Mouse (Mus musculus) limb, embryonic 12.5 days (tissue): ENCODE measurements around the gene Myh14. TPM values are rescaled to one million over a fixed set of nuclear protein-coding genes. Genes with fewer than 3 reads are reported as not detected.

Experiments used
- ATAC-seq: fragments of 200-750 bp; cut with Nextera tagmentation; 2 replicates; pipeline ENCODE4 v1.8.0; 2017; ENCODE audit warnings: low read depth, moderate TSS enrichment; ENCODE audit not compliant: insufficient number of reproducible peaks, insufficient read depth, low FRiP score, low TSS enrichment
- H3K27ac ChIP-seq: fragments of 300-500 bp; sonication (generic); 2 replicates; pipeline ENCODE4 v1.5.1; 2016; ENCODE audit warnings: mild to moderate bottlenecking, moderate library complexity
- H3K27me3 ChIP-seq: fragments of 300-500 bp; sonication (generic); 2 replicates; pipeline ENCODE4 v1.6.1; 2016; ENCODE audit warnings: mild to moderate bottlenecking, moderate library complexity
- H3K36me3 ChIP-seq: fragments of 300-500 bp; sonication (generic); 2 replicates; pipeline ENCODE4 v1.6.1; 2016; ENCODE audit warnings: mild to moderate bottlenecking, moderate library complexity
- H3K4me1 ChIP-seq: fragments of 300-500 bp; sonication (generic); replicated peaks from 2 replicates; pipeline ENCODE4 v1.6.1; 2016
- H3K4me2 ChIP-seq: fragments of 300-500 bp; sonication (generic); 2 replicates; pipeline ENCODE4 v1.6.1; 2016; ENCODE audit warnings: mild to moderate bottlenecking, moderate library complexity
- H3K4me3 ChIP-seq: fragments of 300-500 bp; sonication (generic); replicated peaks from 2 replicates; pipeline ENCODE4 v1.5.1; 2016; ENCODE audit warnings: mild to moderate bottlenecking
- H3K9ac ChIP-seq: fragments of 300-500 bp; sonication (generic); replicated peaks from 2 replicates; pipeline ENCODE4 v1.6.1; 2016; ENCODE audit warnings: mild to moderate bottlenecking, moderate library complexity
- H3K9me3 ChIP-seq: fragments of 300-500 bp; sonication (generic); 2 replicates; pipeline ENCODE4 v1.6.1; 2016; ENCODE audit warnings: mild to moderate bottlenecking, moderate library complexity
- WGBS: fragments of 180-500 bp; shearing (Covaris S2); methylation state at CpG from one replicate; pipeline ENCODE4 v1.1.7; 2016; 5-methylcytosine and 5-hydroxymethylcytosine counted together
- polyA plus RNA-seq: library from polyadenylated mRNA; unstranded; fragments of >200 nt; fragmentation: Nextera tagmentation; extraction: Ambion mirVana; gene quantifications from 2 replicates; pipeline ENCODE4 v1.2.1, GENCODE M21; 2016

The Myh14 gene
- polyA plus RNA-seq, 1 experiment from 2014 or later, result 3.2 TPM

GRCm38 (mm10) chr7:44672193-44672592, 1.6 kb upstream of the Myh14 start:
- ATAC-seq, result no peak
- 75% methylated on average over 5 of the region's 5 CpGs for WGBS
- 0 out of 2 replicates have a peak, but pooled peaks cover 3% of the 10 kb centered on the region for H3K9me3 ChIP-seq
- no peak overlapping the region for H3K27ac ChIP-seq
- H3K4me2 ChIP-seq, result no peak overlapping the region
- H3K4me1 ChIP-seq, result peaks cover 17% of the 10 kb centered on the region; the same call in 1 of the 2 replicates
- H3K36me3 ChIP-seq, result no peaks in the 10 kb centered on the region
- H3K27me3 ChIP-seq, result peaks cover 47% of the 10 kb centered on the region
- no peak overlapping the region for H3K9ac ChIP-seq
- no peak overlapping the region for H3K4me3 ChIP-seq

DNA sequence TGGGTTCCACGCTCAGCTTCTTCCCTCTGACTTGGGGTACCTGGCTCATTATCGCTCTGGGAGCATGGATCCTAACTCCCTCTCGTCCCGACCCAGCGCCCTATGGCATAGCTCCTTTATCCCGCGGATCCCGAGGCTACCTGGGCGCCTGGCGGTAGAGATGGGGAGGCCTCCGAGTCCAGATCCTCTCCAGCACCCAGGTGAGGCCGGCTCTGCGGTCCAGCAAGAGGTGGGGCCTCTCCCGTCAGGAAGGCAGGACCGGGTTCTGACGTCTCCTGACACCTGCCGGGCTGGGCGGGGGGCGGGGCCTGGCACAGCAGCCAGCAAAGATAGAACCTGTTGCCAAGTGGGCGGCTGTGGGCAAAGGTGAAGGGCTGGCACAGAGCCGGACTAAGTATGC, 1.5 kb downstream of the Myh14 start:
- peaks cover 9% of the 10 kb centered on the region; the same call in 1 of the 2 replicates for H3K9me3 ChIP-seq
- peaks cover 17% of the 10 kb centered on the region; the same call in 1 of the 2 replicates for H3K4me1 ChIP-seq
- no peak overlapping the region for H3K27ac ChIP-seq
- peaks cover 50% of the 10 kb centered on the region for H3K27me3 ChIP-seq
- H3K9ac ChIP-seq, result no peak overlapping the region
- no peak for ATAC-seq
- H3K36me3 ChIP-seq, result no peaks in the 10 kb centered on the region
- no peak overlapping the region for H3K4me3 ChIP-seq
- WGBS, result 15% methylated on average over 21 of the region's 21 CpGs
- no peak overlapping the region for H3K4me2 ChIP-seq

GRCm38 (mm10) chr7:44667996-44668738, 2.5 kb downstream of the Myh14 start:
- WGBS, result 60% methylated on average over 13 of the region's 13 CpGs
- H3K27ac ChIP-seq, result no peak overlapping the region

DNA sequence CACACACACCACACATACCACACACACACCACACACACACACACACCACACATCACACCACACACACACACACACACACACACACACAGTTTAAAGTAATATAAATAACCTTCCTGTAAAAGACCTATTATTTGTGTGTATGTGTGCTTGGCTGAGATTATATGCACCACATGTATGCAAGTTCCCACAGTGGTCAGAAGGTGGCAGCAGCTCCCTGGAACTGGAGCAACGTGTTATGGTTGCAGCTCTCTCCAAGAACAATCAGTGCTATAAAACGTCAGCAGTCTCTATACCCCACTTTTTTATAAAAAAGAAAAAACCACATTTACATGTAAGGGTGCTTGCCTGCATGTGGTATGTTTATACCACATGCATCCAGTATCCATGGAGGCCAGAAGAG, 4.2 kb downstream of the Myh14 start:
- Histone ChIP-seq H3K27ac (no peak overlapping the region), H3K4me3 (no peak overlapping the region), H3K27me3 (peaks cover 39% of the 10 kb centered on the region), H3K9me3 (peaks cover 9% of the 10 kb centered on the region; the same call in 1 of the 2 replicates), H3K4me1 (peaks cover 11% of the 10 kb centered on the region; the same call in 1 of the 2 replicates), H3K9ac (no peak overlapping the region), H3K36me3 (no peaks in the 10 kb centered on the region), H3K4me2 (no peak overlapping the region)
- no peak for ATAC-seq
- 79% methylated on average over 2 of the region's 2 CpGs for WGBS

More at GRCm38 (mm10) chr7:44667996-44668738, 2.5 kb downstream of the Myh14 start:
- Histone ChIP-seq H3K27me3 (peaks cover 50% of the 10 kb centered on the region), H3K9me3 (peaks cover 9% of the 10 kb centered on the region; the same call in 1 of the 2 replicates), H3K4me3 (no peak overlapping the region), H3K4me2 (no peak overlapping the region), H3K4me1 (peaks cover 17% of the 10 kb centered on the region; the same call in 1 of the 2 replicates), H3K36me3 (no peaks in the 10 kb centered on the region), H3K9ac (no peak overlapping the region)
- no peak for ATAC-seq

- Histone ChIP-seq H3K9ac (no peak overlapping the region), H3K27me3 (peaks cover 22% of the 10 kb centered on the region), H3K27ac (no peak overlapping the region), H3K4me1 (no peaks in the 10 kb centered on the region), H3K9me3 (peaks cover 5% of the 10 kb centered on the region; the same call in 1 of the 2 replicates), H3K36me3 (no peaks in the 10 kb centered on the region), H3K4me2 (no peak overlapping the region), H3K4me3 (no peak overlapping the region)
- no peak for ATAC-seq
- WGBS, result 35% methylated on average over 11 of the region's 11 CpGs
These were observed 5.9 kb downstream of the Myh14 start for GRCm38 (mm10) chr7:44664731-44665130.

DNA sequence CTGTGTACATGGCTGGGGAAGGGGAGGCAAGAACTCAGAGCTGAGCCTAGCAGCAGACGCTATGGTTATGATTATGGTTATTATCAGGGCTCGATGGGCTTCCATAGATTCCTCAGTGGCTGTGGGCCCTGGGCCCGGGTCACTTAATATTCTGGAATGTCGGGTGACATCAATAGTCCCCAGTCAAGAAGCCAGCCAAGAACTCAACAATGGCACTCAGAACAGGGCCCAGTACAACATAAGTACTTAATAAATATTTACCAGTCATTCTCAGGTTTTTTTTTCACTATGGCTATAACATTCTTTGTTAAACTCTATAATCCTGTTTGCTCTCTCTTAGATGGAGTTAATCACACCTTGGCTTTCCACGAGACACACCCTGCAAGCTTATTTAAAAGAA, 7.1 kb downstream of the Myh14 start:
- no peak overlapping the region for H3K4me2 ChIP-seq
- peaks cover 10% of the 10 kb centered on the region for H3K27me3 ChIP-seq
- H3K36me3 ChIP-seq, result no peaks in the 10 kb centered on the region
- no peak overlapping the region for H3K9ac ChIP-seq
- peaks cover 5% of the 10 kb centered on the region; the same call in 1 of the 2 replicates for H3K9me3 ChIP-seq
- no peak overlapping the region for H3K27ac ChIP-seq
- no peak for ATAC-seq
- H3K4me1 ChIP-seq, result no peaks in the 10 kb centered on the region
- 88% methylated on average over 5 of the region's 5 CpGs for WGBS
- no peak overlapping the region for H3K4me3 ChIP-seq

- Histone ChIP-seq H3K4me1 (no peaks in the 10 kb centered on the region), H3K9me3 (peaks cover 5% of the 10 kb centered on the region; the same call in 1 of the 2 replicates), H3K9ac (no peak overlapping the region), H3K4me3 (no peak overlapping the region), H3K4me2 (no peak overlapping the region), H3K27me3 (peaks cover 4% of the 10 kb centered on the region; the same call in 1 of the 2 replicates), H3K27ac (no peak overlapping the region), H3K36me3 (no peaks in the 10 kb centered on the region)
- 6% methylated on average over 3 of the region's 3 CpGs for WGBS
- no peak; the same call in 1 of the 2 replicates for ATAC-seq
These were observed 8.1 kb downstream of the Myh14 start for GRCm38 (mm10) chr7:44662569-44662968.

GRCm38 (mm10) chr7:44662168-44662567, 8.5 kb downstream of the Myh14 start:
- Histone ChIP-seq H3K27me3 (peaks cover 4% of the 10 kb centered on the region; the same call in 1 of the 2 replicates), H3K4me3 (no peak overlapping the region), H3K36me3 (no peaks in the 10 kb centered on the region), H3K9me3 (peaks cover 5% of the 10 kb centered on the region; the same call in 1 of the 2 replicates), H3K27ac (no peak overlapping the region), H3K4me1 (no peaks in the 10 kb centered on the region), H3K9ac (no peak overlapping the region), H3K4me2 (no peak overlapping the region)
- WGBS, result 10% methylated on average over 8 of the region's 8 CpGs
- ATAC-seq, result no peak

DNA sequence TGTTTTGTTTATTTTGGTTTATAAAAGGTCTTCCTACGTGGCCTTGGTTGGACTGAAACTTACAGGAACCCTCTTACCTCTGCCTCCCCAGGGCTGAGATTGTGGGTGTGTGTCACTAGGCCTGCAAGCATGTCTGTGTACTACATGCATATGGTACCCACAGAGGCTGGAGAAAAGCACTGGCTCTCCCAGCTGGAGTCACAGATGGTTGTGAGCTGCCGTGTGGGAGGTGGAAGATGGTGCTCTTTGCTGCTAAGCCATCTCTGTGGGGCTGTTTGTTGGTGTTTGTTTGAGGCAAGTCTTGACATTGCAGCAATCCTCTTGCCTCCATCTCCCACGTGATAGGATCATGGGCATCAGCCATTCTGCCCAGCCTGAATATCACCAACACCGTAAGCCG, 9.4 kb downstream of the Myh14 start:
- Histone ChIP-seq H3K9me3 (peaks cover under 1% of the 10 kb centered on the region; the same call in 1 of the 2 replicates), H3K27me3 (peaks cover 4% of the 10 kb centered on the region; the same call in 1 of the 2 replicates), H3K4me3 (no peak overlapping the region), H3K36me3 (no peaks in the 10 kb centered on the region), H3K4me1 (no peaks in the 10 kb centered on the region), H3K9ac (no peak overlapping the region), H3K4me2 (no peak overlapping the region), H3K27ac (no peak overlapping the region)
- no peak for ATAC-seq
- WGBS, result 82% methylated on average over 5 of the region's 5 CpGs

DNA sequence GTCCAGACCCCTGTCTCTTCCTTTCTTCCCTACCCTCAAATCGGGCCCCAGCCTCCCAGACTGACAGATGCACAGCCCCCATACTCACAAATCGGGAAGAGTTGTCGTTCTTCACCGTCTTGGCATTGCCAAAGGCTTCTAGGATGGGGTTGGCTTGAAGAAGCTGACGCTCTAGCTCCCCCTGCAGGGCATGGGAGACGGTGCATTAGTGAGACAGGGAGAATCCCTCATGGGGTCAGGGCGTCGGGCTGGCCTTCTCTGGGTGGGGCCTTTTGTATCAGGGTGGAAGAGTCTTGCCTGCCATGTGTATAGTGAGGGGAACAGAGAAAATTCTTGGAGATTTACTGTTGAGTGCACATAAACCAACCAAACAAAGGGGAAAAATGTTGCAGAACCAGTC, 15.1 kb downstream of the Myh14 start:
- no peak for ATAC-seq
- Histone ChIP-seq H3K9me3 (no peaks in the 10 kb centered on the region), H3K4me2 (no peak overlapping the region), H3K27ac (no peak overlapping the region), H3K27me3 (no peaks in the 10 kb centered on the region), H3K9ac (no peak overlapping the region), H3K36me3 (no peaks in the 10 kb centered on the region), H3K4me3 (no peak overlapping the region), H3K4me1 (no peaks in the 10 kb centered on the region)
- WGBS, result 19% methylated on average over 8 of the region's 8 CpGs

GRCm38 (mm10) chr7:44653773-44654172, 16.9 kb downstream of the Myh14 start:
- H3K9me3 ChIP-seq, result no peaks in the 10 kb centered on the region
- peaks cover 4% of the 10 kb centered on the region; the same call in 1 of the 2 replicates for H3K27me3 ChIP-seq
- H3K36me3 ChIP-seq, result no peaks in the 10 kb centered on the region
- no peak overlapping the region for H3K4me3 ChIP-seq
- H3K27ac ChIP-seq, result no peak overlapping the region
- WGBS, result 52% methylated on average over 8 of the region's 8 CpGs
- H3K9ac ChIP-seq, result no peak overlapping the region
- no peaks in the 10 kb centered on the region for H3K4me1 ChIP-seq
- no peak overlapping the region for H3K4me2 ChIP-seq
- ATAC-seq, result no peak
